Mouse (Mus musculus) regulatory T cell (primary cell): ENCODE measurements around the gene Samd8.

Experiments
- in situ Hi-C: fragments of 300-600 bp; cut with MboI, MseI; formaldehyde crosslinking; loops from one replicate; pipeline ENCODE4 v1.15.1; 2025; ENCODE audit warnings: high pct_unique_total_duplicates

Gene Samd8

DNA sequence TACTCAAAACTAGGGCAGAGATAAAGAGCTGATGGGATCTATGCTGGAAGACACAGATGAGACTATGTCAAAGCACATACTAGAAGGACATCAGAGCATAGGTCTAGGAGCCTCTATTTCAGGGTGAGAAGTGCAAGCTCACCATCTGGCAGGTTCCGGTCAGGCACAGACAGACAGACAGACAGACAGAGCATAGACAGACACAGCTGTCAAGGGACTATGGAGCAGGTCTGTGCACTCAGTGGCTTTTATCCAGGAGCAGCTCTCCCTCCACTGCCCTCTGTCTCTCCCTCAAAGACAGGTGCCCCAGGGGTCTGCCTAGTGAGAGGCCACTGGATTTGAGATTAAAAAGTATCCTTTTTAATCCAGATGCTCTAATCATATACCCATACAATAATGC lies 6.2 kb upstream of the Samd8 start:
- in situ Hi-C loops = loop anchor here (5.0 kb wide), 1 partner anchor 607 kb away; no protein-coding TSS in a partner anchor

DNA sequence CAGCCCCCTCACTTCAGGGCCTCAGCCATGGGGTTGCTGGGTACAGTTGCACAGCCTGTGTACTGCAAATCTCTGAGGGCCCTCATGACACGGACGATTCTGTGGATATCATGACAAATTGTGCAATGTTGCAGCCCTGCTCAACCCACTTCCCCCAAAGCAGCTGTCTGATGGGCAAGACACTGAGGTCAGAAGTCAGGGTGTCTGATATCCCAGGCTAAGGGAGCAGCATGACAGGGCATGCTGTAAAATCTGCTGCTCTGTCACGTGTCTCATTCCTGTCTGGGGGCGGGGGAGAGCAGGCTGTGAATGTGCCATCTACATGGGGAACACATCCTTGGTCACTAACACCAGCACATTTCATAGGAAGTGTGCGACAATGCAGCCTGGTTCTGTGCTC lies 5.2 kb upstream of the Samd8 start:
- in situ Hi-C loops = loop anchor here (5.0 kb wide), 1 partner anchor 82 kb away; the partner anchor contains the start of gene Vdac2

DNA sequence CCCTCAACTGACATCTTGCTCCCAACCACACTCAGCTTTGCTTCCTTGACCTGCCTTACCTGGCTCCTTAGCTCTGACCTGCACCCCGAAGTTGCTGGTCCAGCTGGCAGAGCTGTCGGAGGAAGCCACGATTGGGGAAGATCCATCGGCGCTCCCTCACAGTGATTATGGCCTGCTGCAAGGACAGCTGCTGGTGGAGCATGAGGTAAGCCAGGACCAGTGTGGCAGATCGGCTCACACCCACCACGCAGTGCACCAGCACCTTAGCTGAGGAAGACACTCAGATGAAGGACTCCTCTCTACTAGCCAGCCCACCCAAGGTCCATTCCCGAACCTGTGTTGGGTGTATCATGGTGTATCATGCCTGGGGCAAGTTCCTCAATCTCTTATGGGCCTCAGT lies 4.1 kb upstream of the Samd8 start:
- in situ Hi-C loops = loop anchor here (5.0 kb wide), 1 partner anchor 81 kb away; the partner anchor contains the start of gene Vdac2

DNA sequence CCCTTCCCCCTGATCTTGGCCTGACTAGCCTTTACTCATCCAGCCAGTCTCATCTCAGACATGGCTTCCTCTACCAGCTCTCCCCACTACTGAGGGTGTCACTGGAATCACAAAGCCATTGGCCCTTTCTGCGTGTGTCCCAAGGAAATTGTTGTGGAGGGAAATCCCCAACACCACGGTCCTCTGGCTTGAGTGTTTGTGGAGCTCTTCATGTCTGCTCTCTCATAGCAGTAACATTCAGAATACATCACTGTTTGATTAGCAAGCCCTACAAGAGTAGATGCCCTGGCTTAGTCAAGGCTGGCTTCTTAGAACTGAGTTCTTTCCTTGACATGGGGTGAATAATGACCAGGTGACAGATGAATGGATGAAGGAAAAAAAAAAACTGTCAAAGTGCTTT lies 3.5 kb upstream of the Samd8 start:
- in situ Hi-C loops = loop anchor here (5.0 kb wide), 1 partner anchor 80 kb away; the partner anchor contains the start of gene Vdac2

DNA sequence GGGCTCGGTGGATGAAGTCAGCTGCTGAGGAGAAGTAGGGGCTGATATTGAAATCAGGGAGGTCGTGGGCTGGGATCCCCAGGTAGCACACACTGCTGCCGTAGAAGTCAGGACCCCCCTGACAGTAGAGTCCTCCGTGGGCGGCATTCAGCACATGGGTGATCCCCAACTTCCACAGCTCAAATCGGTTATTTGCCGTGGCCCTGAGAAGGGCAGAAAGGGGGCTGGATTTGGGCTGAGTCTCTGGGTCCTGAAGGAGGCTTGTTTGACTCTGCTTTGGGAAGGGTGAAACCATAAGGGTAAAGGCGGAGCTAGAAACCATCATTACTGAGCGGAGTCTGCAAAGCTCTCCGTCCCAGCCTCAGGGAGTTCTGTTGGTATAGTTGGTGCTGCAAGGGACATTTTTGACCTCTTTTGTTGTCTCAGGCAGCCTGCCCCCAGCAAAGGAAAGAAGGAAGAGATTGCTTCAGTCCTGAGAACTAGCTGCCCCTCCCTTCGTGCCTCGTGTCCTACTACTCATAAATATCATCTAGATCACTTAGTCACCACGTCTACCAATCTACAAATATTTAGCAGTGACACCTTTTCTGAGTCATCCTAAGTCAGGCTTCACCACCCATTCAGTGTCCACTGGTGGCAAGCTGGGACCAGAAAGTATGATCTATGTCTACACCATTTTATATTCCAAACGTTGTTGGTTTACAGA lies 2.7 kb upstream of the Samd8 start:
- in situ Hi-C loops = loop anchor here (5.0 kb wide), 1 partner anchor 80 kb away; the partner anchor contains the start of gene Vdac2

DNA sequence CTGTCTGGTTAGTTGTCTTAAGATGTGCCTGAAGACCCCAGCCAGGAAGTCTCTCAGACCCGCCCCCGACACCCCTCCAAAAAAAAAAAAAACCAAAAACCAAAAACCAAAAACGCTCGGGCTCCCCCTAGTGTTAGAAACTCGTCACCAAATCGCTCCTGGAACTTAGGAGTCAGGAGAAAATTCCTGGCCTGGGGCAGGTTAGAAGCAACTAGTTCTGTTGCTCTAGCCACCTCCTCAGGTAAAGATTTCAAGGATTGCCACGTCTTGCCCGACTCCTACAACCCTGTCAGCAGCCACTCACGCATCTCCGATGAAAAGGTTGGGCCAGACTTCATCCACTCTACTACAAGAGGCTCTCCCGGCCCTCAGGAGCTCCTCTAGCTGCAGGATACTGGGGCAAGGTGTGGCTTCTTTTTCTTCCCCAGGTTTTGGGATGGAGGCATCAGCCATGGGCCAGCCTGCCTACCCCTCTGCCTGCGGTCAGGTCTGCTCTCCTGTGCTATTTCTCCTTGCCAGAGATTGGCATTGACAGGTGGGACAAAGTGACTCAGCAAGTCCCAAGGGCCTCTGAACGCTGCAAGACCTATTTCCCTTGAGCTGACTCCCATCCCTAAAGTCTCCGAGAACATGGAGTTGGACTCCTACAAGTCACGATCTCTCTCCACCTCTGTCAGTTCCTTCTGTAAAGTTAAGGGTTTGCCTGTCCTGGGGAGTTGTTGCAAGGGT lies 2.0 kb upstream of the Samd8 start:
- in situ Hi-C loops = loop anchor here (5.0 kb wide), 1 partner anchor 79 kb away; the partner anchor contains the start of gene Vdac2

DNA sequence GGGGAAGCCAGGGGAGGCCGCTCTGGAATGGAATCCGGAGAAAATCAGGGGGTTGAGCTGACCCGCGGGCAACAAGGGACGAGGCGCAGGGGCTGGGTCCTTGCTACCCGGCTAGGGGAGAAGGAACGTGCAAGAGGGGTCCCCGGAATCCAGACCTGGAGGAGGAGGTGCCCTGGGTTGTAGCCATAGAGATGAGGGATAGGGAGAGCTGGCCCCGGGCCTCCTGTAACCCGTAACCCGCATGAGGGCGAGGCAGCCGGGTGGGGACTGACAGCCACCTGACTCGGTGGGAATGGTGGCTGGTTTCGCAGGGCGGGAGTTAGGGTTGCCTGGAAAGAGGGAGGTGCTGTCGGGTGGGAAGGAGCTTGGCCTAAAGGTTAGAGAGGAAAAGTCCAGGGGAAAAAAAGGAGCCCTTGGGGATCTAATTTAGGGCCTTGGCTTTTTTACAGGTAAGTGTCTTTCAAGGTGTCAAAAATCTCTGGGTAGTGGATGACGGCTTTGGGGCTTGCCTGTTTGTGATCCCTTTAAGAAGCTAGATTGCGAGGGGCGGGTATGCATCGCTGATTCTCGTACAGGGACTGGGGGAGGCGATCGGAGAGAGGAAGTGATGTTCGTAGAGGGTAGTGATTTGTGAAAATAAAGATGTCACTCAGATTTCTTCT lies 681 bp downstream of the Samd8 start, which contains the start of gene Dusp13:
Gene Dusp13 (minus strand): TSS at position 301 of the 662 bp plus-strand sequence.
- in situ Hi-C loops = loop anchor here (5.0 kb wide), 1 partner anchor 101 kb away; no protein-coding TSS in a partner anchor

DNA sequence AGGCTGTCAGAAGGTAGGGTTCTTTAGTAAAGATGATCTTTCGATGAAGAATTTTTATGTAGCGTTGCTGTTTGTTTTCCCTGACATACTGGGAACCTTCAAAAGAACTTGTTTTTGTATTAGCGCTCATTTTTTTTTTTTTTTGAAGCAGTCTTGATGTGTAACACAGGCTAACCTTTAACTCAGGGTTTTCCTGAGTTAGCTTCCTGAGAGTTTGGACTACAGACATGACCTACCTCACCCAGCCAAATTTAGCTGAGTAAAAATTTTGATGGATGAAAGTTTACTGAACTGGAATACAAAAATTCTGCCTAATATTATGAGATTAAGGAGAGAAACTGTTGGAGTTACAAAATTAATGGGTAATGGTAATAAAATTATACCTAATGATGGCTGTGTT lies 2.1 kb downstream of the Samd8 start:
- in situ Hi-C loops = loop anchor here (5.0 kb wide), 1 partner anchor 100 kb away; no protein-coding TSS in a partner anchor

DNA sequence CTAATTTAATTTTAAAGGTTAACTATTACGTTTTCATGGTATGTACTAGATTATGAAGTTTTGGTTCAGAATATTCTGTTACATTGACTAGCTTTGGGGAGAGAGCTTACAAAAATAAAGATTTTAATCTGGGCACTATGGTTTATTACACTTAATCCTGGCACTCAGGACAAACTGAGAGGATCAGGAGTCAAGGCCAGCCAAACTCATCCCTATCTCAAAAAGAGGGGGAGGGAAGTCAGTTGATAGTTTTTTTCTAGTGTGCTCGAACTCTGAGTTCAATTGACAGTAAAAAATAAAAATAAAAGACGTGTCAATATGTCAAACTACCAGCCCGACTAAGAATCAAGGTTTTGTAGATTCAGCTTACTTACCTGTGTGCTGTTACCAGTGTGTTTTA lies 3.0 kb downstream of the Samd8 start:
- in situ Hi-C loops = loop anchor here (5.0 kb wide), 1 partner anchor 99 kb away; no protein-coding TSS in a partner anchor

DNA sequence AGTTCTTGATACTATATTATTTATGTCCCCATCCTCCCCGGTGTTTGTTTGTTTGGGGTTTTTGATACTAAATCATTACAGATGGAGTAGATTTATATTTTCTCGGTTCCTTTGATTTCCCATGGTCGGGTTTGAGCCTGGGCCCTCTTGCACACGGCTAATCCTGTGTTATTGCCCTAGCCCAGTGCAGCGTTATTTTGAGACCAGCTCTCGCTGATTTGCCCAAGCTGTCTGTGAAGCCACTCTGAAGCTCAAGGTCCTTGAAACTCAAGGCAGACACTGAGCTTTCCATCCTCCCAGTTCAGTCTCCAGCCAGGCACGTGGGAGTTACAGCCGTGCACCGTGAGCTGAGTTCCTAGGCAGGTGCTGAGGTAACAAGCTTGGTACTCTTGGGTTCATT lies 11.2 kb downstream of the Samd8 start:
- in situ Hi-C loops = no loop called here

DNA sequence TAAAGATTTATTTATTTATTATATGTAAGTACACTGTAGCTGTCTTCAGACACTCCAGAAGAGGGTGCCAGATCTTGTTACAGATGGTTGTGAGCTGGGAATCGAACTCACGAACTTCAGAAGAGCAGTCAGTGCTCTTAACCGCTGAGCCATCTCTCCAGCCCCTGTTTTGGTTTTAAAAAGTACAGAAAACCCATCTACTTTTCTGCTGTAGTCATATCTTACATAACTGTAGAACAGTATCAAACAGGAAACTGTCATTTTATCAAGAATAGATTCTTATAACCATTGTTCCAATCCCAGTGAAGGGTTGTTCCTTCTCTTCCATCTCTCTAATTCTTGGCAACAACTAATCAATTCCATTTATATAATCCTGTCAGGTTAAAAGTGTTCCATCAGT lies 13.4 kb downstream of the Samd8 start:
- in situ Hi-C loops = no loop called here

DNA sequence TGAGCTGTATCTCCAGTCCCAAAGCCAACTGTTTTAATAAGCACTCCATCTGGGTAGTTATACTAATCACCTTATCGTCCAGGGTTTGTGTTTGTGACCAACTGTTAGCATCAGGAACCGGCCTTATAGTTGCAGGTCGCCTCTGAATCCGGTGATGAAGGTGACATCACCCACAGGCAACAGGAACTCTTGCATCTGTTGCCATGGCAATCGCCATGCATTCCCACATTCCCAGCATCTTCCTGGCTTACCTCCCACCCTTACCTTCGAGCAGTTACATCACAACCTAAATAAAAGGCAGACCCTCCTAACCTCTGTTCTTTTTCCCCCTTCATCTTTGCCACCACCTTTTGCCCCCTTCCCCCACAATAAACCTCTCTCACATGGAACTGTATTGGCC lies 14.3 kb downstream of the Samd8 start:
- in situ Hi-C loops = no loop called here

DNA sequence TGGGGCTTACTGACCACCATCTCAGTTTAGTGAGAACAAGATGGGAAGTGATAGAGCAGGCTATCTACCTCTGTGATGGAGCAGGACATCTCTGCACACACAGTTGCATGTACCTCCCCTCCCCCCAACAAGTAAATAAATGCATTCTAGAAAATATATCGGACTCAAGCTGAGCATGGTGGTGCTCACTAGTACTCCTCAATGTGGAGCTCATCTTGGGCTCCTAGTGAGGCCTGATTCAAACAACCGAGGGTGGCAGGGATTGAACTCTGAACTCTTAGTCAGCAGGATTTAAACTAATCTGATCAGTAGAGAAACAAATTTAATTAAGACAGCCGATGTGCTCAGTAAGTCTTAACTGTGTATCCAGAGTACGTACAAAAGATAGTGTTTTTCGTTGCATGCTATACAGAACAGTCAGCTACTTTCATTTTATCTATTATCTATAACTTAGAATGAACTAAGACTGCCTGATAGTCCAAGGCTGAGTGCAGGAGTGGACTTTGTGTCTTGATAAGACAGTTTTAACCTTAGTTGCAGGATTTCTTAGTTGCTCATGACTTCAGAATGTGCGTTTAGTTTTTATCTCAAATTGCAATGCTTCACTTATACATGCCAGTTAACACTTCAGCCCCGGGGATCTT lies 15.5 kb downstream of the Samd8 start:
- in situ Hi-C loops = no loop called here

DNA sequence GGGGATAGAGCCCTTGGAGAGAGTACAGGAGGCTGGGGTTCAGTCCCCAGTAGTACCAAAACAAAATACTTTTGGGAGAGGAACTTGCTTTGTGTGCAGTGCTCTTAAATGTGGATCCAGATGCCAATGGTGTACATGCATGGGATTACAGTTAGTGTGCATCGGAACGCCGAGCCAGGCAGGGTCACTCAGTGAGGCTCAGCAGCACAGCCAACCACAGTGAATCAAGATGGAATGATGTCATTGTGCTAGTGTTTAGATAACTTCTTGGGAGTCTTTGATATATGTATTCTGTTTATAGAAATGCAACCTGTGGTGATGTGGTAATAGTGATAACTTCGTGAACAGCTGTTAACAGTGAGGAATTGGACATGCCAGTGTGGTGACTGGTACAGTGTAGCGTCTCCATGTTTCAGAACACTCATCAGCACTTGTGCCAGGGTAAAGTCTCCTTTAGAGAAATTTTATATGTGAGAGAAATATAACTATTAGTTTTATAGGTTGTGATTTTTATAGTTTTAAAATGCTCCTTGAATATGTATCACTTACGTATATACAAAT lies 16.1 kb downstream of the Samd8 start:
- in situ Hi-C loops = no loop called here

DNA sequence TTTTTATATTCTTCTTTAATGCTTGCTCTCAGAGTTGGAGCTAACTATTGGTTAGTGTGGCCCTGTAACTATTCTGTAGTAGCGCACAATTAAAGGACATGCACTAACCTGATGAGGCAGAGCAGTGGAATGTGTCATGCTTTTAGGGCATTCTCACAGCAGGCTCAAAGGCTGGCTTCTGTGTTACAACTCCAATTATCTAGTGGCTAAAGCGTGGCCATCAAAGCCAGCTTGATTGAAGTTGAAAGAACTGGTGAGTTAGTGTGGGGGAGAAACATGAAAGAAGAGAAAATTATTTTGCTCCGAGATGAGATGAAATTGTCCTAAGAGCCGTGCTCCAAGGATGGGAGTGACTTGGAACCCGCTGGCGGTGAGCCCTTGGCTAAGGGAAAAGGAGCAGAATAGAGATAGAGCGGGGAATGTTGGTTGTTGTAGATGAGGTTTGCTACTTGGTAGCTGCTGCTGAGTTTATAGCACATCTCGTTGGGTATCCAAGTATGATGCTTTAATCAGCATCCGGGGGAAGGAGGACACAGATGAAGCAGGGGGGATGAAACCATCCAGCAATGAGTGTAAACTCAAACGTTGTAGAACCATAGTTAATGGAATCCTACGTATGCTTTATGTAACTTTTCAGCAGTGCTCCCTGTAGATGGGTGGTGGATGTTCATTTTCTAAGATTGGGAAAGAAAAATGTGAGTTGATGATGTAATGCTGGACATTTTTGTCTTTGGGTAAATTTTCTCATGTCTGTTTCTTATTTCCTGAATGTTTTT lies 22.4 kb downstream of the Samd8 start:
- in situ Hi-C loops = no loop called here

DNA sequence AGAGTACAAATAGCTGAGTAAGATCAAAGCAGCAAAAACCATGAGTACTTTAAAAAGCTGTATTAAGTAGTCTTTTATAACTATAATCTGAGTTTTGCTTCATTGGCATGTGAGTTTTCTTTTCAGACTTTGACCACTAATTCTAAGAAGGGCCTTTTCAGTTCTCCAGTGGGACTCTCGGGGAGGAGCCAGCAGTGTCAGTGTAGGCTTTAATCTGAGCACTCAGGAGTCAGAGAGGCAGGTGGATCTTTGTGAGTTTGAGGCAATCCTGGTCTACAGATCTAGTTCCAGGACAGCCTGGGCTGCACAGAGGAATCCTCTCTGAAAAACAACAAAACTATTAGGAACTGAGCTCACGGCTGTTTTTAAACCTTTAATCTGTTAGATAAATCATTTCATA lies 23.6 kb downstream of the Samd8 start:
- in situ Hi-C loops = no loop called here

DNA sequence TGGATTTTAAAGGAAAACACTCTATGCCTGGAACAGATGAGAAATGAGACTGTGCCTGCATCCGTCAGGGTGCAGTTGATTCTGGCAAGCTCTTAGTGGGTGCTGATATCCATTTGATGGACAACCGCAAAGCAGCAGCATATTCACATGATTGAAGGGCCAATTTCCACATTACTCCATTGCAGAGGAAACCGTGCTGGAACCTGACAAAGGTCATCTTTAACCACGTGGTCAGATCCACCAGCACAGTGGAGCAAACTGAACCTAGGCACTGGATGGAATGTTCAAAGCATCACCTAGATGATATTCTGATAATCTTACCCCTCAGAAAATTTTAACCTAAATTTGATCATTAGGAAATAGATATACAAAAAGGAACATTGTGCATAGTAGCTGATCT lies 25.9 kb downstream of the Samd8 start:
- in situ Hi-C loops = no loop called here

DNA sequence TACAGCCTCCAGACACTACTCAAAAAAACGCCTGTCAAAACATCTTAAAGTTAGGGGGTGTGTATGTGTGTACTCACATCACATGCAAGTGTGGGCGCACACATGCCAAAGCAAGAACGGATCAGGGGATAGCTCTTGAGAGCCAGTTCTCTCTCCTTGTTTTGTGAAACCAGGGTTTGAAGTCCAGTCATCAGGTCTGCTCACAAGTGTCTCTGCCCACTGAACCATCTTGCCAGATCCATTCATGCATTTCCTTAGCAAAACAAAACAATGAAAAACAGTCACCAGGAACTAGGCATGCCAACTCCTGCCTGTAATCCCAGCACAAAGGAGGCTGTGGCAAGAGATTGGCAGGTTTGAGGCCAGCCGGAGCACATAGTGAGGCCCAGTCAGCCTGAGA lies 36.2 kb downstream of the Samd8 start:
- in situ Hi-C loops = no loop called here

DNA sequence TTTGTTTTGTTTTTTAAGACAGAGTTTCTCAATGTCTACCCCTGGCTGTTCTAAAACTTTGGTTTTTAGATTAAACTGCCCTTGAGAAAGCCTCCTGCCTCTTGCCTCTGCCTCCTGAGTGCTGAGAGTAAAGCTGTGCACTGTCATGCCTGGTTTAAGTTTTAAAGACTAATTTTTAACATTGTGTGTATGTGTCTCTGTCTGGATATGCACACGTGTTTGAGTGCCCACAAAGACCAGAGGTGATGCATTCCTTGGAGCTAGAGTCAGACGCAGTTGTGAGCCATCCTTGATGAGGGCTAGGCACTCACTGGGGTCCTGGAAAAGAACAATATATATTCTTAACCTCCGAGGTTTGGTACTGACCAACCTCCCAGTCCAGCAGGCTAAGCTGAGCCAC lies 37.0 kb downstream of the Samd8 start:
- in situ Hi-C loops = no loop called here

DNA sequence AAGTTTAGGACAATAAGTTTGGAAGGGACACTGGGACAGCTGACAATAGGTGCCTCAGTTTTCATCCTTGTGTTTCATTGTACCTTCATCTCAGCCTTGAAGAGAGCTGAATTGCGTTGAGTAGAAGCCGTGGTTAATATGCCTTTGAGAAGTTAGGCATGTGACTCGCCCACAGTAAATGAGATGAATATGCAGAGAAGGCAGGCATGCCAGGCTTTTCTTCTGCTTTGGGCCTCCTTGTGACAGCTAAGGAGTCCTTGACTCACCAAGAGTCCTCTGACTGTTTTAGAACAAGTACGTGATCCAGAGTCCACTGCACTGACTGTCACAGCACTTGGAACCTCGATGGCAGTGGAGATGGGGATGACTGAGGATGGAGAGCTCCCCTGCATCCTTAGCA lies 37.8 kb downstream of the Samd8 start:
- in situ Hi-C loops = no loop called here
